ENCODE assay signal across 8 mouse cellular contexts in the genomic region with DNA sequence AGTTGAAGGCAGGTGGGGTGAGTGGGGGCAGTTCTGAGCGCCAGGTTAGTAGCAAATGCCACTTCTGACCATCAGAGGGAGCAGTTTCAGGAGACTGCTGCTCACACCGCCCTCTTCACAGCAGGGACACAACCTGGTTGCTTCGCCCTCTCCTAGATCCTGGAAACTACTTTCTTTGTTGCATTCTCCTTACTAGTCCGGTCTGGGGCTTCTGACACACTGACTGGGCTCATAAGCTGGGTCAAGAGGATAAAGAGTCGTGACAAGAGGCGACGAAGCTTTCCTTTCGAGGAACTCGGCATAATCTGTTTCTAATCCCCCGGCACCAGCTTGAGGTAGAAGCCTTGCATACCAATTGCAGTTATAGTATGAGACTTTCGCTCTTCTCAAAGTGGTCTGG.
DNase-seq lines count a peak whose midpoint lies in the region; ATAC-seq lines count a peak whose summit lies in the region.

No protein-coding gene starts in this region.

- no peaks in the 10 kb centered on the region for H3K27me3 ChIP-seq in embryonic facial prominence, embryonic 13.5 days
- no peaks in the 10 kb centered on the region for H3K27me3 ChIP-seq in liver, embryonic 16.5 days (ENCODE audit: control insufficient read depth, insufficient read depth, low read depth, low read length)
- no peaks in the 10 kb centered on the region for H3K27me3 ChIP-seq in neural tube, embryonic 12.5 days (replicated peaks)

- 24% methylated on average over 11 of the region's 11 CpGs for WGBS in embryonic facial prominence, embryonic 13.5 days
- WGBS in liver, embryonic 16.5 days (ENCODE audit: insufficient replicate concordance) = 35% methylated on average over 11 of the region's 11 CpGs
- WGBS in neural tube, embryonic 12.5 days = 41% methylated on average over 11 of the region's 11 CpGs

- intact Hi-C loops in heart, postnatal 14 days (cut with DNase I) = no loop called here

- peak overlapping the region; percentile 41; the same call in 1 of the 2 replicates for H3K9ac ChIP-seq in embryonic facial prominence, embryonic 13.5 days
- H3K9ac ChIP-seq in liver, embryonic 16.5 days (ENCODE audit: low read depth, low read length) = no peak overlapping the region
- no peak overlapping the region for H3K9ac ChIP-seq in neural tube, embryonic 12.5 days

- H3K4me3 ChIP-seq in embryonic facial prominence, embryonic 13.5 days = peak overlapping the region; percentile 32
- H3K4me3 ChIP-seq in liver, embryonic 16.5 days (ENCODE audit: low read depth, low read length) = no peak overlapping the region
- H3K4me3 ChIP-seq in neural tube, embryonic 12.5 days = no peak overlapping the region

- H3K27ac ChIP-seq in embryonic facial prominence, embryonic 13.5 days = no peak overlapping the region
- H3K27ac ChIP-seq in liver, embryonic 16.5 days (ENCODE audit: low read length) = no peak overlapping the region
- H3K27ac ChIP-seq in neural tube, embryonic 12.5 days = no peak overlapping the region

- peak; percentile 17 for DNase-seq in CD4-positive helper T cell, adult 2 months (ENCODE audit: low read depth, low spot score)
- peak; percentile 78 for DNase-seq in adrenal gland, postnatal 10 days
- DNase-seq in heart, postnatal 14 days = peak; percentile 47 to 67
- DNase-seq in kidney, postnatal 4 days = peak; percentile 69 to 78
- peak; percentile 3 to 5 for DNase-seq in thymus, adult 18-20 months

- H3K4me1 ChIP-seq in embryonic facial prominence, embryonic 13.5 days = 0 out of 2 replicates have a peak, but pooled peaks cover 8% of the 10 kb centered on the region
- H3K4me1 ChIP-seq in liver, embryonic 16.5 days (ENCODE audit: control insufficient read depth, low read depth, low read length) = no peaks in the 10 kb centered on the region; the same call in 1 of the 2 replicates
- H3K4me1 ChIP-seq in neural tube, embryonic 12.5 days = no peaks in the 10 kb centered on the region

- H3K9me3 ChIP-seq in embryonic facial prominence, embryonic 13.5 days = no peaks in the 10 kb centered on the region; the same call in 1 of the 2 replicates
- no peaks in the 10 kb centered on the region for H3K9me3 ChIP-seq in liver, embryonic 16.5 days (replicated peaks; ENCODE audit: control insufficient read depth, low read length)
- no peaks in the 10 kb centered on the region for H3K9me3 ChIP-seq in neural tube, embryonic 12.5 days

- ATAC-seq in embryonic facial prominence, embryonic 13.5 days (ENCODE audit: insufficient number of reproducible peaks, insufficient read depth, low FRiP score, low TSS enrichment, low read depth) = peak; percentile 52; the same call in 1 of the 2 replicates
- ATAC-seq in liver, embryonic 16.5 days (ENCODE audit: low read depth) = no peak
- ATAC-seq in neural tube, embryonic 12.5 days (ENCODE audit: low FRiP score, low read depth) = no peak

- peak overlapping the region; percentile 52 for H3K4me2 ChIP-seq in embryonic facial prominence, embryonic 13.5 days
- peak overlapping the region; percentile 28; the same call in 1 of the 2 replicates for H3K4me2 ChIP-seq in liver, embryonic 16.5 days (ENCODE audit: low read depth, low read length)
- H3K4me2 ChIP-seq in neural tube, embryonic 12.5 days (replicated peaks) = 0 out of 2 replicates have a peak overlapping the region, but pooled peaks have one; percentile 12

- H3K36me3 ChIP-seq in embryonic facial prominence, embryonic 13.5 days = no peaks in the 10 kb centered on the region
- H3K36me3 ChIP-seq in liver, embryonic 16.5 days (ENCODE audit: control insufficient read depth, insufficient read depth) = no peaks in the 10 kb centered on the region
- H3K36me3 ChIP-seq in neural tube, embryonic 12.5 days = no peaks in the 10 kb centered on the region

Comparison
In these comparisons a context has a peak if more than half of its experiments do, and no peak if none do; other contexts are left out.
1. DNase-seq: peak in every context shown above with its lines; median percentile 78 in adrenal gland, postnatal 10 days; 74 in kidney, postnatal 4 days; 57 in heart, postnatal 14 days; 17 in CD4-positive helper T cell, adult 2 months; 4 in thymus, adult 18-20 months.